Mouse (Mus musculus): ENCODE results near the gene Cep68. TPM values are rescaled to one million over a fixed set of nuclear protein-coding genes. Genes with fewer than 3 reads are reported as not detected.

The Cep68 gene
- total RNA-seq (2014; fragmentation: Nextera tagmentation) (40.0 and 41.2 TPM in 2 replicates), total RNA-seq (2017) (23.3 and 23.7 TPM in 2 replicates)

DNA sequence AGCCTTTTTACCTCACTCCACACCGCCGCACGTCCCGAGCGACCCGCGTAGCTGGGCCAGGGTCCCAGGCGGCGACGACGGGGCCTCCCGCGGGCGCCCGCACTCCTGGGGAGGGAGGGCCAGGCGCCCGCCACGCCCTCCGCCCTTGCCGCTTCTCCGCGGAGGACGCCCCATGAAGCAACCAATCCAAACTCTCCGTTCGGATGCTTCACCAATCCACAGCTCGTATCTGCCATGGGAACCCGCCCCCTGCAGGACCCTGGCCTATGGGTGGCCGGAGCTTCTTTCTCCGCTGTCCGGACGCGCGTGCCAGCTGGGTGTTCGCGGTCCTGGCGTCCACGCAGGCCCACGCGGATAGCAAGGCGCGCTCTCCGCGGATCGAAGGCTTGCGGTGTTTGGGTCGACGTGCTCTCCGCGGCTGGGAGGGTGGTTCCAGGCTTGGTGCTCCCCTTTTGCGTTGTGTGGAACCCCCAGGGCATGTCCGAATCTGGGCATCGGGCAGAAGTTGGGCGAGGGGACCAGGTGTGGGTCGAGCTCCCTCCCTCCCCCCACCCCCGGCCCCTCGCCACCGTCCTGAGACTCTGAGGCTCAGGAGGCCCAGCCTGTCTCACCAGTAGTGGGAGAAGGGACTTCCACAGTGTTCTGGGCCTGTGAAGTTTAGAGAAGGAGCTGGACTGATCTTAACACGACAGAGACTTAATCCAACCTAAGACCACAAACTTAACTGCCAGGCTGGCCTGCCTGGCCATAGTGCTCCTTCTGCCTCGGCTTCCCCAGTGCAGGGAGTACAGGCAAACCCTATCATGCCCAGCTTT, at the start of gene Cep68:
Gene Cep68, minus strand, starts transcription at position 134 of the 815 bp plus-strand sequence.
- peak; percentile 93 for ATAC-seq (replicated peaks; ENCODE audit: poor library complexity, severe bottlenecking)

DNA sequence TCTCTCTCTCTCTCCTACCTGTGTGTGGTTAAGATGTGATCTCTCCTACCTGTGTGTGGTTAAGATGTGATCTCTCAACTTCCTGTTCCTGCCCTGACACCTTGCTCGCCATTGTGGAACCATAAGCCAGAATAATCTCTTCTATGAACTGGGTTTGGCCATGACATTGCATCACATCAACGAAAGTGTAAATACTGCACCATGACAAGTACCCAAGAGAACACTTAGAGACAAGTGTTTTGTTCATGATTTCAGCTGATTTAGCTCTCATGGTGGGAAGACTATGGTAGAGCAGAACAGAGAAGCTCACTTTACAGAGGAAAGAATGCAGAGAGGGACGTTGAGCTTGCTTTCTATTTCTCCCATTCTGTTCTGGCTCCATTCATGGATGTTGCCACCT, 35.2 kb upstream of the Cep68 start:
- no peak for ATAC-seq (replicated peaks; ENCODE audit: poor library complexity, severe bottlenecking)

DNA sequence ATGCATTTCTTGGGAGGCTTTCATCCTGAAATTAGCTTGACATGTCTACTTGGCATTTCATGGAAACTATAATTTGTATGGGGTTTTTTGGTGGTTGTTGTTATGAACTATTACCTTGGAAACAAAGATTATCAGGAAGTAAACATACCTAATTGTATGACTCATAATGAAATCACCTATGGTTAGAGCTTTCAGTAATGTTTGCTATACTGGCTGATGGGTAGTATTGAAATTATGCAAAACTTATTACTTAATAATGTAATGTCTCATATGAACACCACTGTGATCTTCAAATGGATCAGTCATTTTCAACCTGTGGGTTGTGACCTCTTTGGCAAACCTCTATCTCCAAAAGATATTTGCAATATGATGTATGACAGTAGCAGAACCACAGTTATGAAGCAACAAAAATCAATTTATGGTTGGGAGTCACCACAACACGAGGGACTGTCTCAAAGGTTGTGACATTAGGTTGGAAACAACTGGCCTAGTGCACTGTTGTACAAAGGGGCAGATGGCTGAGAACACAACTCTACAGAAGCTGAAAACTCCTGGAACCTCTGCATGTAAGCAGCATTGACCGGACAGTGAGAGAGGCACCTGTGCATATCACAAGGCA, 33.5 kb upstream of the Cep68 start:
- no peak for ATAC-seq (replicated peaks; ENCODE audit: poor library complexity, severe bottlenecking)

DNA sequence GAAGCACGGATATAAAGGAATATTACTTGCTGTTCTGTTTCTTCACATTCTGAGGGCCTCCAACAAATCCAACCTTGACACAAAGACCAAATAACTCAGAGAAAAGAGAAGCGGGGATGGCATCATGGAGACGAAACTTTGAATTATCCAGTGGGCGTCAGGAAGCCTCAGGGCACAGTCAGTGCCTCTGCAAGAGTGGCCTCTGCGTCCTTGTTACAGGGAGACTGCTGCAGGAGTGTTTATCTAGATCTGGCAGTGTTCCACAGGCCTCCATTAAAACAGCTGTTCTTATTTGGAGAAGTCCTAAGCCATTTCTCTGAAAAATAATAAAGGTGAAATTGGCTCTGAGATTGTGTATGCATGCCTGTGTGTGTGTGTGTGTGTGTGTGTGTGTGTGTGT, 31.8 kb upstream of the Cep68 start:
- ATAC-seq (replicated peaks; ENCODE audit: poor library complexity, severe bottlenecking) = no peak

DNA sequence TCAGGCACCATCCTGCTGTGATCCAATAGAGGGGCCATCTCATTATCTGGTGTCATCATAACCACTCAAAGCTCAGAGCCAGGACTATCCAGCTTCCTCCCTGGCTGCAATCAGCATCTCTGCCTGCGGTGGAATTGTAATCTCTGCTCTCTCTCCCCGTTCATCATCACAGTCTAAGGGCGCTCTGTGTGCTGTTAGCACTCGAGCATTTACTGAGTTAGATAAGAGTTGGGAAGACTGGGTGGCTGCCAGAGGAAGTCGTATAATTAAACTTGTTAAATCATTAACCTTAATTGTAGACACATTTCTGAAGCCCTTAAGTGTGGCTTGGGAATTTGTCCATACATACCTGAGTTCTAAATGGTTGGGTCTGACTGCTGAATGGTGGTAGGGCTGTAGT, 29.5 kb upstream of the Cep68 start:
- ATAC-seq (replicated peaks; ENCODE audit: poor library complexity, severe bottlenecking) = no peak

DNA sequence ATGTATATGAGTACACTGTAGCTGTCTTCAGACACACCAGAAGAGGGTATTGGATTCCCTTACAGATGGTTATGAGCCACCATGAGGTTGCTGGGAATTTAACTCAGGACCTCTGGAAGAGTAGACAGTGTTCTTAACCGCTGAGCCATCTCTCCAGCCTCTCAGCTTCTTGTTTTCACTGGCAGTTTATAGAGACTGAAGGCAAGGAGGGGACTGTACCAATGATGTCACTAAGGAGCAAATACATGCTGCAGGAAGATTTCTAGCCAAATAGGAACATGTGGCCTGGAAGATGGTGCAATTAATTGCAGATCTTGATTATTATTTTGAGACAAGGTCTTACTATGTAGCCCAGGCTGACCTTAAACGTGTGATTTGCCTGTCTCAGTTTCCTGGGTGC, 27.9 kb upstream of the Cep68 start:
- no peak for ATAC-seq (replicated peaks; ENCODE audit: poor library complexity, severe bottlenecking)

DNA sequence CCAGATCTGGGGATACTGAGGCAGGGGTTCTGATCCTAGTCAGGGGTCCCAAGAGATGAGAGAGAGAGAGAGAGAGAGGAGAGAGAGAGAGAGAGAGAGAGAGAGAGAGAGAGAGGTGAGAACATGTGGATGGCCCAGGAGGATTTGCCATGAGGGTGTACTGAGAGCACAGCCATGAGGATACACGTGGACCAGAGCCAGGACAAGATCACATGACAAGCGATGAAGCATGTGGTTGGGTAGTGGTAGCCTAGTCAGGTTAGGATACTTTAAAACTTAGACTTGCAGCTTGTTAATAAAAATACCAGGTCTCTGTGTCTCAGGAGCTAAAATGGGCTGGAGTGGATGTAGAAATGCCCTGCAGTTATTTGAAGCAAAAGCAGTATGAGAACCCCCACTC, 26.7 kb upstream of the Cep68 start:
- no peak for ATAC-seq (replicated peaks; ENCODE audit: poor library complexity, severe bottlenecking)

DNA sequence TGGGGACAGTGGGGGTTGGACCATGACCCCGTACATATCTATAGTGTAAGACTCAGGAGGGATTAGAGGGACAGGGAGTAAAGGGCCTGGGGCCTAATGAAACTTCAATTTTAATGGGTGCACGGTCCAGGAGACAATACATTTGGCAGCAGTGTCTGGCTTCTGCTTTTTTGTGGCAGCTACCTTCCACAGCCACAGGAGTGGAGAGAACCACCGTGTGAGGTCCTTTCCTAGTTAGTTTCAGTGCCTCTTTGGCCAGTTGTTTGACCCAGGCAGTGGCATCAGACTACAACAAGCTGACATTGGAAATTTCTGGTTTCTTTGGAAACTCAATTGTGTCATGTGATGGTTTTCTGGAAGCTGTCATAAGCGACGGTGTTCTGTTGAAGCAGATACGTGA, 20.7 kb upstream of the Cep68 start:
- peak; percentile 65 for ATAC-seq (replicated peaks; ENCODE audit: poor library complexity, severe bottlenecking)

DNA sequence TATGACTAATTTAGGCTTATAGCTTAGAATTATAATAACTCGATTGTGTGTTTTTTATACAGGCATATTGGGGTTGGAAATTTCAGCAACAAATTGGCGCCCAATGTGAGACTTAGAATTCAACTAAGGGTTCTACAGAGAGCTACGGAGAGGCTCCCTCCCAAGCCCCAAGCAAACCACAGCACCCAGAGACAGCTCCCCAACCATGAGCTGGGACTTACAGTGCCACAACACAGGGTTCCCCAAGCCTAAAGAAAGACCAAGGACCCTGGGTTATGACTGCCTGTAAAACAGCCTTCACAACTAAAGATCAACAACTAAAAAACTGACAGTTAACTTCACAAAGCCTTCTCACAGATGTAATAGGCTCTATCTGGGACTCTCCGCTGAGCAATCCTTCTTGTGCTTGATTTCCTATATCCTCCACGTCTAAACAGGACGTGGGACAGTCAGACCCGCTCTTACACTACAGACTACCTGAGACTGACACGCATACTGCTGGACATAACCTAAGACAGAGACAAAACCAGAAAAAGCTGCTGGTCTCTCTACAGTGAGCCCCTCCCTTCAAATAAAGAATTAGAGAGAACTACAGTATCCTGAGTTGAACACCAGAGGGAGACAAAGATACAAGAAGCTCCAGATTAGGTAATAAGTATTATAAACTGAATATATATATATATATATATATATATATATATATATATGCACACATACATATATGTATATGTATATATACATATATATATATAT, 13.6 kb upstream of the Cep68 start:
- peak; percentile 69 for ATAC-seq (replicated peaks; ENCODE audit: poor library complexity, severe bottlenecking)

DNA sequence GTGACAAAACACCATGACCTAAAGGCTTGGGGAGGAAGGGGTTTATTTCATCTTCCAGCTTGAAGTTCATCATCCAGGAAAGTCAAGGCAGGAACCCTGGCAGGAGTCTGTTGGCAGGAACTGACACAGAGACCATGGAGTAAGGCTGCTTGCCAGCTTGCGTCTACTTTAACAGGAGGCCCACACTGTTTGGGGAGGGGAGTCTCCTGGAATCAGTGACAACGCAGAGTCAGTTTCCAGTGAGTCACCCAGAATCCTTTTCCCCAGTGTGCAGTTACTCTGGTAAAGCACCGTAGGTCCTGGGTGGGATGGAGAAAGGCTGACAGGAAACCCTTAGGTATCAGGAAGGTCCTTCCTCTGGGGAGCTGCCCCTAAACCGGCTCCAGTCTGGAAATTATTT, 5.6 kb upstream of the Cep68 start:
- ATAC-seq (replicated peaks; ENCODE audit: poor library complexity, severe bottlenecking) = no peak

DNA sequence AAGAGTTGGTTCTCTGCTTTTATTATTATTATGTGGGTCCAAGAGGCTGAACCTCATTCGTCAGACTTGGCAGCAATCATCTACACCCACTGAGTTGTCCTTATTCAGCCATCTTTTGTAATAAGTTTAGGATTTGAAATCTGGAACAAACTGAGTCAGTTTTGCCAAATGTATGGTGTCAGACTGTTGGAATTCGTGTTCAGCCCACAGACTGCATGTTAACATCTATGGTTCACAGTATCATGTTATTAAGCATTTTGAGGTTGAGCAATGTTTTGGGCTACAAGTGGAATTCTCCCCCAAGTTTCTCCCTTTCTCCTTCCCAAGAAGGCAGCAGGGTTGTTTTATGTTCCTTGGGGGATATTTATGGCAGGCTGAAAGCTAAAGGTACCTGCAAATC, 3.9 kb upstream of the Cep68 start:
- ATAC-seq (replicated peaks; ENCODE audit: poor library complexity, severe bottlenecking) = no peak

DNA sequence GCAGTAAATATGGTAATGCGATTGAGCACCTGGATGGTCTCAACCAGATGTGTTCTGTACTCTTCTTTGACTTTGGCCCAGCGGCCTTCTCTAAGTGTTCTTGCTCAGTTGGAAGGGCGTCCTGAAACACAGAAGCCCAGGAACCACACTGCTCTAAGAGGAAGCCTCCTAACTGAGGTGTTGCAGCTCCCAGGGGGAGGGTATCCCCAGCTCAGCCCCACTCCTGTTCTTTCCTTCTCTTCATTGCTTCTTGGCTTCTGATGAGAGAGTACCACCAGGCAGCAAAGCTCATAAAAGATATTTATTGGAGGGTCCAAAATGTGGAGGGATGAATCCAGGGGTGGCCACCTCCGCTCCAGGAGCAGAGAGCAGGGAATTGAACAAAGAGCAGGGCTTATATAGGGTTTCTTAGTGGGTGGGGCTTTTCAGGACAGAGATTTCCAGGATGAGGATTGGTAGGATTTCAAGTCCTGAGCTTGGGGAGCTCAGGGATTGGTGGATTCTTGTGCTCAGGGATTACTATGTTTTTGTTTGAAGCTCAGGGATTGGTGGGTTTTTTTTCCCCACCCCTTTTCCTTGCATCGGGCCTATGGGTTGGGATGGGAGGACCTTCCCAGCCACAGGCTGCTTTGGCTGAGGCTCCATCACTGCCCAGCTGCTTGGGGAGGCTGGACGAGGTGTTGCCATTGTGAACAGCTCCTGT, 1.4 kb upstream of the Cep68 start:
- ATAC-seq (replicated peaks; ENCODE audit: poor library complexity, severe bottlenecking) = no peak

DNA sequence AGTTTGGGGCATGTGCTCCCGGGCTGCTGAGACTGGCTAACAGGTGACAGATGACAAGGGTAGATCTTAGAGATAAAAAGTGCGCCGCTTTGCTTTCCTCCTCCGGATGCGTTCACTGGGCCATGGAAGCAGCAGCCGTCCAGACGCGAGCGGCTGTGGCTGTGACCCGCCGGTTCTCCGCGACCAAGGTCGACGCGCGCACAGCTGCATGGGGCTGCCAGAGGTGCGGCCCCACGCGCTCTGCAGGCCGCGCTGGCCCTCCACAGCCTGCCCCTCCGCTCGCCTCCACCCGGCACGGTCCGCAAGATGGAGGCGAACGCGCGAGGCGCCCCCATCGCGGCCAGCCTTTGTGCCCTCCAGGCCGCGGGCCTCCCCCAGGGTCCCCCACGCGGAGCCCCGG, 389 bp downstream of the Cep68 start:
- ATAC-seq (replicated peaks; ENCODE audit: poor library complexity, severe bottlenecking) = peak; percentile 14; the same call in 1 of the 2 replicates

DNA sequence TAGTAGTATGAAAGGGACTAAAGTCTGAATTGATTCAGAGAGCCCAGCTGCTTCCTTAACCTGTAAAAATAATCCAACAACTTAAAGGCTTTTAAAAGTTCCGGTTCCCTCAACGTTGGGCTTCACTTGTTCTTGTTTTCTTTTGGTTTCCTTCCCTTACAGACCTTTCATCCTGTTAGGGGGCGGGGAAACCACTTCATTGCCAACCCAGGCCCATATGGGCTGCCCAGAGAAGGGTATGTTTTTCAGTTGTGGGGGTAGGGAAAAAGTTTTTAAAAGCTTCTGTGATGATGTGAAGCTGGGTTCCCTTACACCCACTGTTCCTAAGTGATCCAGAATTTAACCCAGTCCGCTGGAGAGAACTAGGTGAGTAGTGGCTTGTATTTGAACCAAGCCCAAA, 952 bp downstream of the Cep68 start:
- ATAC-seq (replicated peaks; ENCODE audit: poor library complexity, severe bottlenecking) = peak; percentile 19; the same call in 1 of the 2 replicates

DNA sequence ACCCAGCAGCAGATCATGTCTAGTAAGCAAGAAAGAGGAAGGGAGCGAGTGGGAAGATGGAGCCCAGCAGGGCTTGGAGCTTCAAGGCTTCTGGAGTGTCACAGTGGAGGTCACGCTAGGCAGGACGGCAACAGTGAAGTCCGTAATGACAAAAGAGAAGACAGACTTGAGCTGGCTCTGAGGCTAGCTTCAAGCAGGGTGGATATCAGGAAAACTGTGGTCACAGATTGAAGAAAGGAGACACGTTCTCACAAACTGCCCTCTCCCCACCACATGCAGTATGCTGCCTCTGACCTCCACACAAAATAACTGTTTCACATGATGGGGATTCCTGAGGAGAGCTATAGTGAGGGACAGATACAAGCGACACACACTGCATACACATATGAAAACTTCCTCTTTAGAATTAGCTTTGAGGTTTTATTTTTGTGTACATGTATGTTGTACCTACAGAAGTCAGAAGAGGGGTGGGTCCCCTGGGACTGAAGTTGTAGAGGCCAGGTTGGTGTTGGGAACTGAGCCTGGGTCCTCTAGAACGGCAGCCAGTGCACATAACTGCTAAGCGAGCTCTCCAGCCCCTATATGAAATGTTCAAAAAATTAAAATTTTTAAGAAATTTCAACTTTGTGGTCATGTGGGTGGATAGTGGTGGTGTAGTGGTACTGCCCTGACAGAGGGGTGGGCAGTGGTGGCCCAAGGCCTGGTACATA, 1.9 kb downstream of the Cep68 start:
- ATAC-seq (replicated peaks; ENCODE audit: poor library complexity, severe bottlenecking) = no peak

DNA sequence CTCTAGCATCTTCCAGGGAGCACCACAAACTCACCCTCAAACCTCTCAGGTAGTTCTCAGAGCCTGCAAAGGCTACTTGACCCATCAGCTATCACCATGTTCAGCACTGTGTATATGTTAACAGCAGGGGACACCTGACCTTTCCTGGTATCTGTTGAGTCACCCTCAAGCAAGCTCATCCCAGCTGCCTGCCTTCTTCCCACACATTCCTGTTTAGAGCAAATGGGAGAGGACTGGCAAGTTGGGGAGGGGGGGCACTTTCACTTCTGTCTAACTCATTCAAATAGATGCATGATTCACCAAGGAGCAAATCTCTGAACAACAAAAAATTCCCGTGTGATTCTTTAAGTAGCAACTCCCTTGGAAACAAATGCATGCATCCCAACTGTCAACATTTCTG, 2.6 kb downstream of the Cep68 start:
- no peak for ATAC-seq (replicated peaks; ENCODE audit: poor library complexity, severe bottlenecking)

DNA sequence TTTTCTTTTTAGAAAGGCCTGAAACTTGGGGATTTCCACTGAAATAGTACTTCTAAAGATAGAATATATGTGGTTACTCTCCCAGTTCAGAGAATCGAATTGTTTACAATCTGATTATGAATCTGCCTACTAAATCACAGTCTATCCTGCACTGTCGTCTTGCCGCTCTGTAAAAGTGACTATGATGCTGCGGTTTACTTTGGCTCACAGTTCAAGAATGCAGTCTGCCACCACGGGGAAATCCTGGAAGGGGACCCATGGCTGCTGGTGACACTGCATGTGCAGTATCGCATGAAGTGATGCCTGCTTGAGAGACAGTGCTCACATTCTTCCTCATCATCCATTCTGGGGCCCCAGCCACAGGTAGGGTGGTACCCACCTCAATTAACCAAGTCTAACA, 3.9 kb downstream of the Cep68 start:
- no peak for ATAC-seq (replicated peaks; ENCODE audit: poor library complexity, severe bottlenecking)

DNA sequence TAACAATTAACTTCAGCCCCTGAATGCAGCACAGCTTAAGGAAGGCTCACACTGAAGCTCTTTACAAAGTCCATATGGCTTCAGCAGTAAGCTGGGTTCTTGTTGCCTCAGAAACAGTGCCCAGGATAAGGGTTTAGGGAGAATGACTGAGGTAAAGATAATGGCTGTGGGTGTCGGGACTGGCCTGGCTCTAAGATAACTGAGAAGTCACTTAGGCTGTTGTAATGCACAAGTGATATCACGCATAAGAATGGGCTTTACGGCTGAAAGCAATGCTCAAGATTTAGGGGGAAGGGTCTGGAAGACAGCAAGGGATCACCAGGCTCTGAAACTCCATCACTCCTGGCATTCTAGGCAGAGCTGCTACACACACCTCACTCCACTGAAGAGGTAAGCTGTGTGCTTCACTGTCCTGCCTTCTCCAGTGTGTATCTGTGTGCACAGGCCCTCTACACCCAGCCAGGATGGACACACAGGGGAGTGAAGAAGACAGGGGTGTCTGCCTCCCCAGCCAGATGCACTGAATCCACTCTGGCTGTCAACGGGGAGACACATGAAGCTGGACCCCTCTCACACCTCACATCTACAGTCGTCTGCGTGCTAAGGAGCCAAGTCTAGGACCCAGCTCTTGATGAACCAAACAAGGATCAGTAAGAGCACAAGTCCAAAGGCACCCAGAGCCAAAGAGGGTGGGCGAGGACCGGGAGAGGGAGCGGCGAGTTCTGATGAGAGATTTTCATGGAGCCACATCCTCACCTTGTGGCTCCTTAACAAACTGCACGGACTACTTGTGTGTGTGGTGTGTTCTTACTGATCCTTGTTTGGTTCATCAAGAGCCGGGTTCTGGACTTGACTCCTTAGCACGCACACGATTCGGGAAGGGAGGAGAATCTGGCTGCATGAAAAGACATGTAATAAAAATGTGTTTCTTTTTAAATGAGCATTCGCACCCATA, 4.6 kb downstream of the Cep68 start:
- no peak for ATAC-seq (replicated peaks; ENCODE audit: poor library complexity, severe bottlenecking)
